Mouse (Mus musculus) layer of hippocampus, postnatal 14 days (tissue): ENCODE data around the gene Dnajc13. TPM values are rescaled to one million over a fixed set of nuclear protein-coding genes. Genes with fewer than 3 reads are reported as not detected.

ENCODE experiments used
- DNase-seq, 2 experiments: peaks; one replicate each; pipeline ENCODE4 v3.0.0; 2021 to 2022; ENCODE audit warnings: low spot score in 2 of 2, mixed read lengths in 1 of 2
- total RNA-seq, 2 experiments: library from RNA; stranded (reverse); gene quantifications; 2 replicates each; pipeline ENCODE4 v1.2.3; 2021

Dnajc13 gene
- total RNA-seq, 2 experiments from 2014 or later, result 60.7 to 77.9 TPM

- DNase-seq, result no peak
Measured at GRCm38 (mm10) chr9:104126833-104127232, 135.9 kb downstream of the Dnajc13 start, which contains the start of gene Ackr4. Ackr4 (minus strand) TSS chr9:104126933.

GRCm38 (mm10) chr9:104123622-104124021, 139.1 kb downstream of the Dnajc13 start:
- DNase-seq, result no peak

GRCm38 (mm10) chr9:104123101-104123500, 139.6 kb downstream of the Dnajc13 start:
- DNase-seq, result no peak

- DNase-seq, result no peak
Measured at GRCm38 (mm10) chr9:104109151-104109550, 153.6 kb downstream of the Dnajc13 start.

GRCm38 (mm10) chr9:104108571-104109143, 154.1 kb downstream of the Dnajc13 start:
- no peak for DNase-seq

- no peak for DNase-seq
Measured at GRCm38 (mm10) chr9:104107482-104107881, 155.2 kb downstream of the Dnajc13 start.

GRCm38 (mm10) chr9:104106930-104107329, 155.8 kb downstream of the Dnajc13 start:
- DNase-seq, result no peak

GRCm38 (mm10) chr9:104104986-104105385, 157.7 kb downstream of the Dnajc13 start:
- DNase-seq, result no peak

- DNase-seq, result no peak
Measured at GRCm38 (mm10) chr9:104102901-104103300, 159.8 kb downstream of the Dnajc13 start.

GRCm38 (mm10) chr9:104102301-104102700, 160.4 kb downstream of the Dnajc13 start:
- DNase-seq, result no peak

- no peak for DNase-seq
Measured at GRCm38 (mm10) chr9:104101458-104101857, 161.3 kb downstream of the Dnajc13 start.

Other genes starting within 250 kb of the Dnajc13 start
- gene Gm28305, start 222.3 kb downstream of the Dnajc13 start, total RNA-seq, result not detected
- gene Uba5, start 199.8 kb downstream of the Dnajc13 start, total RNA-seq, result 10 to 100 TPM; 39.3 to 42.4 TPM
- 10 to 100 TPM; 24.0 to 25.5 TPM for gene Acad11, start 199.6 kb downstream of the Dnajc13 start, total RNA-seq
- under 1 TPM; 0.29 to 0.46 TPM for gene Ackr4, start 136.0 kb downstream of the Dnajc13 start, total RNA-seq
- under 1 TPM; 0.24 to 0.62 TPM for gene Acpp, start 74.8 kb upstream of the Dnajc13 start, total RNA-seq